Mouse (Mus musculus): ENCODE measurements around the gene Jmjd1c. TPM values are rescaled to one million over a fixed set of nuclear protein-coding genes. Genes with fewer than 3 reads are reported as not detected.

The Jmjd1c gene
- polyA plus RNA-seq, 1 experiment: 9.6 TPM

DNA sequence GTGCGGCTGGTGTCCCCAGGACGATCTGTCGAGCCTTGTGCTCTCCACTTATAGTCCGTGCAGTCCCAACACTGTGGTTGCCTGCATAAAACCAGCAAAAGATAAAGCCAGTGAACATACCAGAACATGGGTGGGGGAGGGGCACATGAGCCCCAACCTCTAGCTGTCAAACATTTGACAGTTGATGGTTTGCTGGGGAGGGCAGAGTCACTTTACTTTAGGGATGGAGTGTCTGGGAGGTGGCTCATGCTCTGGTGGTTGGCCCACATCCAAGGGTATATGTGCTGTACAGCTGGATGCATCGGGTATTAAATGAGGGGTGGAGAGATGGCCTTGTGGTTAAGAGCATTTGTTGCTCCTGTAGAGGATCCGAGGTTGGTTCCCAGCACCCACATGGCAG, 205.1 kb downstream of the Jmjd1c start:
- Histone ChIP-seq H3K27ac (ENCODE audit: control insufficient read depth, insufficient read depth, low read depth, low read length) (no peak overlapping the region), H3K36me3 (ENCODE audit: control insufficient read depth, insufficient read depth, low read length) (no peaks in the 10 kb centered on the region), H3K4me1 (ENCODE audit: control insufficient read depth, insufficient read depth, low read length) (peaks cover 2% of the 10 kb centered on the region; the same call in 1 of the 2 replicates), H3K27me3 (ENCODE audit: control insufficient read depth, insufficient read depth, low read length) (no peaks in the 10 kb centered on the region), H3K4me3 (ENCODE audit: control insufficient read depth, low read depth, low read length) (no peak overlapping the region)
- TF ChIP-seq CTCF (IDR thresholded peaks at IDR 0.05; ENCODE audit: control insufficient read depth, insufficient read depth, insufficient replicate concordance, low read depth, low read length): no peak
- TF ChIP-seq POLR2A (IDR thresholded peaks at IDR 0.05; ENCODE audit: control insufficient read depth, low read depth, low read length): no peak

DNA sequence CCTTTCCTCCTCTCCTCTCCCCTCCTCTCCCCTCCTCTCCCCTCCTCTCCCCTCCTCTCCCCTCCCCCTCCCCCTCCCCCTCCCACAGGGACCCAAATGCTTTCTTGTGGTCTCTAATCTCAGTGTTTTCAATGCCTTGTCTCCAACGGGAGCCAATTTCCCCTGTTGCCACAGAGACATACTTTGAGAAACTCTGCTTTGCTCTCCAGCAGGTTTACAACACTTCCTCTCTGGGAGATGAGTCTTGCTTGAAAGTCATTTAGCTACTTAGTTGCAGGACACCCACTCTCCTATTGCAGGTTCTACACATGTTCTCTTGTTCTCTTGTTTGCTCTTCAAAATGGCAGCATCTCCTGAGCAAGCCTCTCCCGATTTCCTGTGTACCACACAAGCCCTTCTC, 206.4 kb downstream of the Jmjd1c start:
- H3K4me3 ChIP-seq (ENCODE audit: control insufficient read depth, low read depth, low read length): no peak overlapping the region
- no peak overlapping the region for H3K27ac ChIP-seq (ENCODE audit: control insufficient read depth, insufficient read depth, low read depth, low read length)
- no peaks in the 10 kb centered on the region; the same call in 1 of the 2 replicates for H3K4me1 ChIP-seq (ENCODE audit: control insufficient read depth, insufficient read depth, low read length)
- no peak for TF ChIP-seq CTCF (IDR thresholded peaks at IDR 0.05; ENCODE audit: control insufficient read depth, insufficient read depth, insufficient replicate concordance, low read depth, low read length)
- no peak for TF ChIP-seq POLR2A (IDR thresholded peaks at IDR 0.05; ENCODE audit: control insufficient read depth, low read depth, low read length)
- H3K36me3 ChIP-seq (ENCODE audit: control insufficient read depth, insufficient read depth, low read length): no peaks in the 10 kb centered on the region
- no peaks in the 10 kb centered on the region for H3K27me3 ChIP-seq (ENCODE audit: control insufficient read depth, insufficient read depth, low read length)

Other genes starting within 250 kb of the Jmjd1c start
- gene Reep3, start 820 bp downstream of the Jmjd1c start, polyA plus RNA-seq (2012; rRNA removed): 2.3 and 2.7 TPM in 2 replicates
- gene Nrbf2, start 189.2 kb downstream of the Jmjd1c start, polyA plus RNA-seq (2012; rRNA removed): 3.0 and 4.4 TPM in 2 replicates